Mouse (Mus musculus) erythroblast, embryonic 14.5 days (primary cell): ENCODE measurements around the gene Tcf20.

Experiments
- GATA1 ChIP-seq: IDR thresholded peaks from 2 replicates; pipeline ENCODE4 v1.6.1; 2012; ENCODE audit warnings: low read length, inconsistent platforms, mixed read lengths
- TAL1 ChIP-seq: IDR thresholded peaks from 3 replicates; pipeline ENCODE4 v1.6.1; 2012; ENCODE audit warnings: low read length, inconsistent platforms, mixed read lengths

DNA sequence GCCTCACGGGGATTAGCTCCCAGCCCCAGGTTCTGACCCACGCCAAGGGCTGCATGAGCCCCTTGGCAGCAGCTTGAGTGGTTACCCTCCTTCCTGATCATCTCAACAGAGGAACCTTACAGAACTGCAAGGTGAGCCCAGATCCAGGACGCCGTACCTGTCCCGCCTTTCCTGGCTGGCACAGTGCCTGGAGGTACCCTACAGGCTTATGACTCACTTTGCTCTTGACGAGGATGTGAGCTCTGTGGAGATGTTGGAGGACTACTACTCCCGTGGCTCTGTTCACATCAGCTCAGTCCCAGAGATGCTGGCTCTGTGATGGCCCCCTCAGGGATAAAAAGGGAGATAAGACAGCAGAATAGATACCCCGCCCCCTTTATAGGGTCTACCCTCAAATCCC is 32.4 kb downstream of the Tcf20 start:
- TF ChIP-seq TAL1 (no peak), GATA1 (no peak)
